Mouse (Mus musculus): ENCODE measurements around the gene N4bp2l2. TPM values are rescaled to one million over a fixed set of nuclear protein-coding genes. Genes with fewer than 3 reads are reported as not detected.

N4bp2l2 gene
- 22.0 and 25.1 TPM in 2 replicates for polyA plus RNA-seq (2015; fragmentation: Nextera tagmentation; extraction: Ambion mirVana)

DNA sequence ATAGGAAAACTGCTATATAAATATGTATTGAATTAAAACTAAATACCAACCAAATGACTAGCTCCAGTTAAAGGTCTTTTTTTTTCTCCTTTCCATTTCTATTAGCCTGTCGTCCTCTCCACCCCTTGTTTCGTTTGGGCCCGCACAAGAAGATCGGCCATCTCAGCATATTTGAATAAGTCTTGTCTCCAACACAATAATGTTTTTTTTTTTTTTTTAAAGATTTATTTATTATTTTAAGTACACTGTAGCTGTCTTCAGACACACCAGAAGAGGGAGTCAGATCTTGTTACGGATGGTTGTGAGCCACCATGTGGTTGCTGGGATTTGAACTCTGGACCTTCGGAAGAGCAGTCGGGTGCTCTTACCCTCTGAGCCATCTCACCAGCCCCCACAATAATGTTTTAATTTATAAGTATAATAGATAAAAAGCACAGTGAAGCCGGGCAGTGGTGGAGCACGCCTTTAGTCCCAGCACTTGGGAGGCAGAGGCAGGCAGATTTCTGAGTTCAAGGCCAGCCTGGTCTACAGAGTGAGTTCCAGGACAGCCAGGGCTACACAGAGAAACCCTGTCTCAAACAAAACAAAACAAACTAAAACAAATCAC is at the start of gene N4bp2l2:
Gene N4bp2l2 (minus strand): TSS at position 51 of the 607 bp plus-strand sequence.

DNA sequence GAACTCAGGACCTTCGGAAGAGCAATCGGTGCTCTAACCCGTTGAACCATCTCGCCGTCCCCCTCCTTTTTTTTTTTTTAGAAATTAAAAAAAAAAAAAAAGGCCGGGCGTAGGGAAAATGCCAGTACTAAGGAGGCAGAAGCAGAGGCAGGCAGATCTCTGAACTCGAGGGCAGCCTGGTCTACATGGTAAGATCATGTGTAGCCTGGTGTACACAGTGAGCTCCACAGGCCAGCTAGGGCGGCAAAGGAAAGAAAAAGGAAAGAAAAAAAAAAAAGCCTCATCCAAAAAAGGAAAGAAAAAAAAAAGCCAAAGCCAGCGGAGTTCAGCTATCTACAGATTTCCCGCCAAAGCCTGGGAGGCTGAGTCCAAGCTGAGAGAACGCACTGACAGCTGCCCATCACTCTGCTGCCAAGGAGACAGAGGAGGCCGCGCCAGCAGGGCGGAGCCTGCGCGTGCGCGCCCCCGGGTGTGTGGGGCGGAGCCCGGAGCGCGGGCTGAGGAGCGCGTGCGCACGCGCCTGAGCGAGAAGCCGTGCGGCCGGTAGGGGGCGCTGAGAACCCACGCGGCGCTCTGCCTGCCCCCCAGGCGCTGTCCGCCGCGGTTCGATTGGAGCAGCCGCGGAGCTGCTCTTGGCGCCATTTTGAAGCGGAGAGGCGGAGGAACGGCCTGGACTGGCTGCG is 7.3 kb upstream of the N4bp2l2 start, which contains the start of gene Pds5b:
Gene Pds5b (plus strand): TSS at position 587 of the 683 bp plus-strand sequence.

GRCm38 (mm10) chr5:150597088-150597487 is 68.9 kb downstream of the N4bp2l2 start, which contains the start of gene N4bp2l1:
Gene N4bp2l1, minus strand, starts transcription at chr5:150597188.

Other genes starting within 250 kb of the N4bp2l2 start
- gene Zar1l, start 148.0 kb downstream of the N4bp2l2 start, polyA plus RNA-seq (2015; fragmentation: Nextera tagmentation; extraction: Ambion mirVana), result not detected in 2 replicates
- 5.5 and 6.3 TPM in 2 replicates for gene Brca2, start 143.6 kb downstream of the N4bp2l2 start, polyA plus RNA-seq (2015; fragmentation: Nextera tagmentation; extraction: Ambion mirVana)
- 3.0 and 7.3 TPM in 2 replicates for gene N4bp2l1, start 69.0 kb downstream of the N4bp2l2 start, polyA plus RNA-seq (2015; fragmentation: Nextera tagmentation; extraction: Ambion mirVana)
- gene Pds5b, start 7.6 kb upstream of the N4bp2l2 start, polyA plus RNA-seq (2015; fragmentation: Nextera tagmentation; extraction: Ambion mirVana), result 10.4 and 10.7 TPM in 2 replicates